Mouse (Mus musculus) megakaryocyte, adult 5-6 weeks (primary cell): ENCODE data around the gene Slc25a34. TPM values are rescaled to one million over a fixed set of nuclear protein-coding genes. Genes with fewer than 3 reads are reported as not detected.

Source experiments
- ATAC-seq: 2 replicates; pipeline ENCODE4 v1.8.0; 2016; ENCODE audit warnings: mild to moderate bottlenecking, inconsistent platforms; ENCODE audit not compliant: poor library complexity, severe bottlenecking
- total RNA-seq, 2 experiments: library from RNA; stranded (forward) in 1 of 2; stranded (reverse) in 1 of 2; fragments of 153-499, 151-499 nt in 1 of 2; fragments of 221-1000, 200-1000 nt in 1 of 2; gene quantifications; 2 replicates each; pipeline versions ENCODE4 v1.2.3 to v1.2.4; 2015 to 2017

The Slc25a34 gene
- total RNA-seq, 2 experiments from 2014 or later = not detected

- no peak for ATAC-seq
These were observed 28.5 kb downstream of the Slc25a34 start for GRCm38 (mm10) chr4:141595138-141595537.

- ATAC-seq = peak; percentile 49; the same call in 1 of the 2 replicates
These were observed 32.1 kb downstream of the Slc25a34 start for GRCm38 (mm10) chr4:141591547-141591946.

- ATAC-seq = no peak
These were observed 39.7 kb downstream of the Slc25a34 start for GRCm38 (mm10) chr4:141583919-141584318.

- ATAC-seq = no peak
These were observed 42.6 kb downstream of the Slc25a34 start for GRCm38 (mm10) chr4:141581051-141581450.

GRCm38 (mm10) chr4:141578833-141579232, 44.8 kb downstream of the Slc25a34 start:
- no peak for ATAC-seq

GRCm38 (mm10) chr4:141576877-141577276, 46.7 kb downstream of the Slc25a34 start:
- no peak for ATAC-seq

- no peak for ATAC-seq
These were observed 47.2 kb downstream of the Slc25a34 start for GRCm38 (mm10) chr4:141576404-141576803.

GRCm38 (mm10) chr4:141574789-141575702, 48.6 kb downstream of the Slc25a34 start:
- ATAC-seq = peak; percentile 57

- ATAC-seq = peak; percentile 72
These were observed 50.2 kb downstream of the Slc25a34 start for GRCm38 (mm10) chr4:141573359-141573966.

- peak; percentile 43 for ATAC-seq
These were observed 50.8 kb downstream of the Slc25a34 start for GRCm38 (mm10) chr4:141572668-141573358.

- ATAC-seq = no peak
These were observed 51.7 kb downstream of the Slc25a34 start for GRCm38 (mm10) chr4:141571934-141572333.

- ATAC-seq = 0 out of 2 replicates have a peak, but pooled peaks have one; percentile 8
These were observed 52.3 kb downstream of the Slc25a34 start for GRCm38 (mm10) chr4:141571337-141571739.

- no peak for ATAC-seq
These were observed 52.8 kb downstream of the Slc25a34 start for GRCm38 (mm10) chr4:141570821-141571220.

- no peak for ATAC-seq
These were observed 53.6 kb downstream of the Slc25a34 start for GRCm38 (mm10) chr4:141570004-141570403.

- peak; percentile 28 for ATAC-seq
These were observed 54.7 kb downstream of the Slc25a34 start for GRCm38 (mm10) chr4:141568966-141569365.

Other genes with a start within 250 kb of the Slc25a34 start
- not detected in 2 replicates for gene Clcnka, start 225.1 kb downstream of the Slc25a34 start, total RNA-seq (2015)
- gene Clcnka, start 225.1 kb downstream of the Slc25a34 start, total RNA-seq (2017) = not detected in 2 replicates
- gene Clcnkb, start 207.8 kb downstream of the Slc25a34 start, total RNA-seq (2015) = not detected in 2 replicates
- gene Clcnkb, start 207.8 kb downstream of the Slc25a34 start, total RNA-seq (2017) = not detected in 2 replicates
- gene Hspb7, start 203.0 kb downstream of the Slc25a34 start, total RNA-seq (2015) = not detected in 2 replicates
- not detected in 2 replicates for gene Hspb7, start 203.0 kb downstream of the Slc25a34 start, total RNA-seq (2017)
- gene Srarp, start 187.7 kb downstream of the Slc25a34 start, total RNA-seq (2015) = not detected in 2 replicates
- not detected in 2 replicates for gene Srarp, start 187.7 kb downstream of the Slc25a34 start, total RNA-seq (2017)
- 12.7 TPM in 2 replicates for gene Zbtb17, start 179.2 kb downstream of the Slc25a34 start, total RNA-seq (2015)
- gene Zbtb17, start 179.2 kb downstream of the Slc25a34 start, total RNA-seq (2017) = 12.5 and 19.4 TPM in 2 replicates
- gene Spen, start 85.2 kb downstream of the Slc25a34 start, total RNA-seq (2015) = 30.4 and 34.2 TPM in 2 replicates
- 28.7 and 39.3 TPM in 2 replicates for gene Spen, start 85.2 kb downstream of the Slc25a34 start, total RNA-seq (2017)
- not detected in 2 replicates for gene Fblim1, start 17.7 kb downstream of the Slc25a34 start, total RNA-seq (2015)
- gene Fblim1, start 17.7 kb downstream of the Slc25a34 start, total RNA-seq (2017) = not detected in 2 replicates
- 0.16 TPM in 1 of 2 replicates, not detected in the other for gene Tmem82, start 5.2 kb downstream of the Slc25a34 start, total RNA-seq (2015)
- 0.26 TPM in 1 of 2 replicates, not detected in the other for gene Tmem82, start 5.2 kb downstream of the Slc25a34 start, total RNA-seq (2017)
- 11.1 and 14.9 TPM in 2 replicates for gene Plekhm2, start 41.1 kb upstream of the Slc25a34 start, total RNA-seq (2015)
- 10.4 and 11.1 TPM in 2 replicates for gene Plekhm2, start 41.1 kb upstream of the Slc25a34 start, total RNA-seq (2017)
- gene Rsc1a1, start 61.8 kb upstream of the Slc25a34 start, total RNA-seq (2015) = 26.8 and 33.7 TPM in 2 replicates
- 9.5 and 16.2 TPM in 2 replicates for gene Rsc1a1, start 61.8 kb upstream of the Slc25a34 start, total RNA-seq (2017)
- gene Ddi2, start 99.6 kb upstream of the Slc25a34 start, total RNA-seq (2015) = 25.2 and 29.1 TPM in 2 replicates
- 37.6 and 47.1 TPM in 2 replicates for gene Ddi2, start 99.6 kb upstream of the Slc25a34 start, total RNA-seq (2017)
- not detected in 2 replicates for gene Agmat, start 122.9 kb upstream of the Slc25a34 start, total RNA-seq (2015)
- gene Agmat, start 122.9 kb upstream of the Slc25a34 start, total RNA-seq (2017) = not detected in 2 replicates
- 4.2 and 5.0 TPM in 2 replicates for gene Dnajc16, start 167.1 kb upstream of the Slc25a34 start, total RNA-seq (2015)
- 5.6 and 6.1 TPM in 2 replicates for gene Dnajc16, start 167.1 kb upstream of the Slc25a34 start, total RNA-seq (2017)
- gene Casp9, start 169.8 kb upstream of the Slc25a34 start, total RNA-seq (2015) = 14.9 and 16.3 TPM in 2 replicates
- 17.3 and 22.1 TPM in 2 replicates for gene Casp9, start 169.8 kb upstream of the Slc25a34 start, total RNA-seq (2017)
- gene Cela2a, start 202.3 kb upstream of the Slc25a34 start, total RNA-seq (2015) = not detected in 2 replicates
- not detected in 2 replicates for gene Cela2a, start 202.3 kb upstream of the Slc25a34 start, total RNA-seq (2017)
- gene Ctrc, start 222.5 kb upstream of the Slc25a34 start, total RNA-seq (2015) = not detected in 2 replicates
- not detected in 2 replicates for gene Ctrc, start 222.5 kb upstream of the Slc25a34 start, total RNA-seq (2017)